Mouse (Mus musculus) testis, adult 10 weeks (tissue): ENCODE measurements around the gene Vmn1r148. TPM values are rescaled to one million over a fixed set of nuclear protein-coding genes. Genes with fewer than 3 reads are reported as not detected.

ENCODE experiments used
- polyA plus RNA-seq: library from polyadenylated mRNA; stranded (reverse); fragments of 350-450 nt; fragmentation: Illumina TruSeq; extraction: RNeasy Lipid Tissue Mini Kit (QIAGEN cat#74804); gene quantifications from one replicate; pipeline ENCODE4 v1.2.3, GENCODE M21; 2014; ENCODE audit warnings: low read depth, low replicate concordance

Gene Vmn1r148
- polyA plus RNA-seq, result not detected

GRCm38 (mm10) chr7:22413283-22413682, at the start of gene Vmn1r148:
TSS of gene Vmn1r148 (plus strand) at chr7:22413583.

GRCm38 (mm10) chr7:22370939-22371338, 42.4 kb upstream of the Vmn1r148 start, which contains the start of gene Gm8660:
TSS of gene Gm8660 (minus strand) at chr7:22371039.

GRCm38 (mm10) chr7:22438129-22438528, 24.7 kb downstream of the Vmn1r148 start, which contains the start of gene Vmn1r149:
TSS of gene Vmn1r149 (minus strand) at chr7:22438229.

GRCm38 (mm10) chr7:22463975-22464374, 50.6 kb downstream of the Vmn1r148 start, which contains the start of gene Gm10665:
TSS of gene Gm10665 (minus strand) at chr7:22464075.

Other genes starting within 250 kb of the Vmn1r148 start
- gene Vmn1r142, start 249.5 kb upstream of the Vmn1r148 start, polyA plus RNA-seq, result not detected
- gene Vmn1r143, start 224.2 kb upstream of the Vmn1r148 start, polyA plus RNA-seq, result not detected
- not detected for gene Gm8653, start 212.3 kb upstream of the Vmn1r148 start, polyA plus RNA-seq
- not detected for gene Gm8453, start 184.1 kb upstream of the Vmn1r148 start, polyA plus RNA-seq
- not detected for gene Gm4187, start 83.9 kb upstream of the Vmn1r148 start, polyA plus RNA-seq
- not detected for gene Gm8660, start 42.5 kb upstream of the Vmn1r148 start, polyA plus RNA-seq
- gene Vmn1r149, start 24.6 kb downstream of the Vmn1r148 start, polyA plus RNA-seq, result not detected
- not detected for gene Gm10665, start 50.5 kb downstream of the Vmn1r148 start, polyA plus RNA-seq
- gene Vmn1r151, start 86.1 kb downstream of the Vmn1r148 start, polyA plus RNA-seq, result not detected
- gene Vmn1r152, start 109.4 kb downstream of the Vmn1r148 start, polyA plus RNA-seq, result not detected
- gene Gm8677, start 121.3 kb downstream of the Vmn1r148 start, polyA plus RNA-seq, result not detected
- not detected for gene Gm4201, start 151.8 kb downstream of the Vmn1r148 start, polyA plus RNA-seq
- gene Gm4565, start 174.5 kb downstream of the Vmn1r148 start, polyA plus RNA-seq, result 0.60 TPM
- gene Vmn1r155, start 244.4 kb downstream of the Vmn1r148 start, polyA plus RNA-seq, result not detected